Mouse (Mus musculus): Measurements from ENCODE around the gene Msh4.

GRCm38 (mm10) chr3:153889188-153889781, 16.7 kb downstream of the Msh4 start:
- TF ChIP-seq ZC3H11A (IDR thresholded peaks at IDR 0.05; ENCODE audit: borderline replicate concordance, low read depth, low read length) (no peak), ZNF384 (IDR thresholded peaks at IDR 0.05; ENCODE audit: low read depth, low read length) (no peak), HCFC1 (IDR thresholded peaks at IDR 0.05; ENCODE audit: borderline replicate concordance, insufficient read depth, low read length) (no peak), CHD2 (IDR thresholded peaks at IDR 0.05; ENCODE audit: low read depth, low read length) (no peak), MAFK (IDR thresholded peaks at IDR 0.05; ENCODE audit: insufficient read depth, low read depth, low read length) (no peak)

Measured in ES-E14 (cell line).